Mouse (Mus musculus) large intestine, adult 2 months (tissue): Measurements from ENCODE around the gene Olfr1537. TPM values are rescaled to one million over a fixed set of nuclear protein-coding genes. Genes with fewer than 3 reads are reported as not detected.

Experiments used
- DNase-seq: peaks from one replicate; pipeline ENCODE4 v3.0.0-alpha.2; 2012; ENCODE audit warnings: low read depth, low spot score
- WGBS: fragments of 180-500 bp; shearing (Covaris S2); methylation state at CpG from one replicate; pipeline ENCODE4 v1.1.7; 2018; 5-methylcytosine and 5-hydroxymethylcytosine counted together
- polyA plus RNA-seq: library from polyadenylated mRNA; depleted of rRNA; stranded (reverse); fragments of >200 nt; gene quantifications from 2 replicates; pipeline ENCODE4 v1.2.3, GENCODE M21; 2012; rRNA removed

Gene Olfr1537
- polyA plus RNA-seq, result not detected in 2 replicates

DNA sequence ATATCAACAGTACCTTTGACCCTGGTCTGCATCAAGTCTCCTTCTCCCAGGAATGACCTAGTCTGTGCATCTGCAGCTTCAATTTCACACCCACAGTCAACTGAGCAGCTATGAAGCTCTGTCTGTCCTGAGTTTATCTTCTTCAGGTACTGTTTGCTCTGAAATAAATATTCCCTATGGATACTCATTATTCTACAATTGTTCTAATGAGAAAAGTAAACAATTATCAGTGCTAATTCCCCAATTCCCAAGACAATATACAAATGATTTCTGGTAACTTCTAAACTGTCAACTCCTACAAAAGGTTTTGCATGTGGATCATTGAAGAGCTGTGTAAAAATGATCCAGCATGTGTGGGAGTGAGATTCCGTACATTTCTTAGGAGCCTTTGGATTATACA lies at the start of gene Olfr1537:
Gene Olfr1537, minus strand, starts transcription at position 101 of the 400 bp plus-strand sequence.
- 78% methylated on average over 1 of the region's 1 CpGs for WGBS
- no peak for DNase-seq

DNA sequence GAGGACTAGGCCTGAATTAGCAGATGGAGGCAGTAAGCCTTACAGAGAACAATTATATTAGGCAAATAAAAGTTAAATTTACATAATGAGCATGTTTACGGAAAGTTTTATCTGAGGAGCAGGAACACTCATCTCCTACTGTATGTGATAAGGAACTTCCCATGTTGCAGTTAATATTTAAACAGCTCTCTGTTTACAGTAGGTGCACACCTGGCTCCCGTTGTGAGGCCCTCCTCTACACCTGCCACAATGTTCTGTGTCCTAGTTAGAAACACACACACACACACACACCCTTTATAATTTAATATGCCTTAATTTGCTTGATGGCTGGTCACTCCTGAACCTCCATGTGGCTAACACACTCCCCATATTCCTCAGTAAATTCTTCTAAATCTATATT lies 37.3 kb upstream of the Olfr1537 start:
- WGBS, result 33% methylated on average over 2 of the region's 2 CpGs
- DNase-seq, result peak; percentile 35

DNA sequence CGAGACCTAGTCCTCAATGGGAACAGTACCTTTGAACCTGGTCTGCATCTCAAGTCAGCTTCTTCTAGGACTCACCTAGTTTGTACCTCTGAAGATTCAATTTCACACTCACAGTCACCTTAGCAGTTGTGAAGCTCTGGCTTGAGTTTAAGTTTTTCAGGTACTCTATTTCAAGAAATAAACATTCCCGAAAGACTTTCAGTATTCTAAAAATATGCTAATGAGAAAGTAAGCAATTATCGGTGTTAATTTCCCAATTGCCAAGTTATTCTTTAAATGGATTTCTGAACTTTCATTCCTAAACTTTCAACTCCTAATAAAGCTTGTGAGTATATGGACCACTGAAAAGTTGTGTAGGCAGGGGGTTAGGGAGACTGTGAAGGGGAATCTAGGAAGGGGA lies 26.9 kb upstream of the Olfr1537 start, which contains the start of gene Olfr945:
Gene Olfr945, minus strand, starts transcription at position 101 of the 400 bp plus-strand sequence.
- no peak for DNase-seq
- 78% methylated on average over 3 of the region's 3 CpGs for WGBS

DNA sequence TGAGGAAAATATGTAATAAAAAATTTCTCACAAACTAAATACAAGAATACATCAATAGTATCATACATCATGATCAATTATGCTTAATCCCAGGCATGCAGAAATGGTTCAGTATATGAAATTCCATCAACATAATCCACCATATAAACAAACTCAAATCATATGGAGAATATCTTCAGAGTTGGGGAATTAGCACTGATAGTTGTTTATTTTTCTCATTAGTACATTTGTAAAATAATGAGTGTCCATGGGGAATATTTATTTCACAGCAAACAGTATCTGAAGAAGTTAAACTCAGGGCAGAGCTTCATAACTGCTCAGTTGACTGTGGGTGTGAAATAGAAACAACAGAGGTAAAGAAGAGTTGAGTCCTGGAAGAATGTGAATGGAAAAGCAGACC lies 48.2 kb downstream of the Olfr1537 start, which contains the start of gene Olfr944:
Gene Olfr944, plus strand, starts transcription at position 301 of the 400 bp plus-strand sequence.
- DNase-seq, result no peak

Other genes starting within 250 kb of the Olfr1537 start
- not detected in 2 replicates for gene Olfr146, start 226.6 kb downstream of the Olfr1537 start, polyA plus RNA-seq
- gene Olfr937, start 185.0 kb downstream of the Olfr1537 start, polyA plus RNA-seq, result not detected in 2 replicates
- not detected in 2 replicates for gene Olfr938, start 171.1 kb downstream of the Olfr1537 start, polyA plus RNA-seq
- not detected in 2 replicates for gene Olfr27, start 121.9 kb downstream of the Olfr1537 start, polyA plus RNA-seq
- gene Olfr943, start 83.7 kb downstream of the Olfr1537 start, polyA plus RNA-seq, result not detected in 2 replicates
- not detected in 2 replicates for gene Olfr944, start 48.1 kb downstream of the Olfr1537 start, polyA plus RNA-seq
- not detected in 2 replicates for gene Olfr945, start 26.8 kb upstream of the Olfr1537 start, polyA plus RNA-seq
- not detected in 2 replicates for gene Olfr948, start 76.1 kb upstream of the Olfr1537 start, polyA plus RNA-seq
- gene Olfr951, start 137.4 kb upstream of the Olfr1537 start, polyA plus RNA-seq, result not detected in 2 replicates
- gene Olfr952, start 177.2 kb upstream of the Olfr1537 start, polyA plus RNA-seq, result not detected in 2 replicates
- not detected in 2 replicates for gene Olfr954, start 206.7 kb upstream of the Olfr1537 start, polyA plus RNA-seq
- gene Olfr955, start 221.9 kb upstream of the Olfr1537 start, polyA plus RNA-seq, result not detected in 2 replicates
- gene Olfr44, start 244.0 kb upstream of the Olfr1537 start, polyA plus RNA-seq, result not detected in 2 replicates